Mouse (Mus musculus): ENCODE measurements at regions not wholly inside any gene's neighbourhood (a gene's known extent, or its start where the extent isn't known, plus 50 kb on each side); places are given as distances from the start of the nearest gene placed in this dataset.

- DNase-seq: no peak
Measured at GRCm38 (mm10) chr5:120318951-120319350, 112.5 kb upstream of the Lhx5 start.

DNA sequence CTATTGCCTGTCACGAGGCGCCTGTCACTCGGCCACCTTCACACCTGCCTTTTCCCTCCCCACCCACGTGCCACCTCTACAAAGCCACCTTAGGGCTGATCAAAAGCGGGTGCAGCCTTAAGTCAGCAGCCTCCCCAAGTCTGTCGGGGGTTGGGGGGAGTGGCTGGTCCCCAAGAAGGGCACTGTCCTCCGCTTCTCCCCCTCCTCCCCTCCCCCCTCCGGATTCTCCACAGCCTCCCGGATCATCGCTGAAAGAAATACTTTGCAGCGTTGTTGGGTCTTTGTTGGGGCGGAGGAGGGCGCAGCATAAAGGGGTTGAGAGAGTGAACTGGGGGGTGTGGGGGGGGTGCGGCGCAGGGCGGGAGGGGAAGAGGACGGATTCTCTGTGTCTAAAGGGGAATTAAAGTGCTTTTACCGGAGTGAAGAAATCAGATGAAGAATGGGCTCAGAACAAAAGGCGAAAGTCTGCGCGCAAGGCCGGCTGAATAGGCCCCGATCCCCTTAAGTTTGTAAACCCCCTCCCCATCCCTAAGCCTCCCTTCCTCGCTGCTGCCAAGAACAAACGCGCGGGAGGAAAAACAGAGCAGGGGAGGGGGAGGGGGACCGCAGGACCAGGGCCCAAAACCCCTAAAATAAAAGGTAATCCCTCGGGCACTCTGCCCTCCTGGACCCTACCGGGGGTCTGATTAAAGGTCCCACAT, 109.3 kb upstream of the Lhx5 start:
- DNase-seq: no peak

GRCm38 (mm10) chr5:120322732-120323316, 108.7 kb upstream of the Lhx5 start:
- DNase-seq: no peak

GRCm38 (mm10) chr5:120324111-120324510, 107.4 kb upstream of the Lhx5 start:
- DNase-seq: no peak

GRCm38 (mm10) chr5:120325386-120325910, 106.1 kb upstream of the Lhx5 start:
- DNase-seq: peak; percentile 45

GRCm38 (mm10) chr5:120332030-120332429, 99.5 kb upstream of the Lhx5 start:
- no peak for DNase-seq

DNA sequence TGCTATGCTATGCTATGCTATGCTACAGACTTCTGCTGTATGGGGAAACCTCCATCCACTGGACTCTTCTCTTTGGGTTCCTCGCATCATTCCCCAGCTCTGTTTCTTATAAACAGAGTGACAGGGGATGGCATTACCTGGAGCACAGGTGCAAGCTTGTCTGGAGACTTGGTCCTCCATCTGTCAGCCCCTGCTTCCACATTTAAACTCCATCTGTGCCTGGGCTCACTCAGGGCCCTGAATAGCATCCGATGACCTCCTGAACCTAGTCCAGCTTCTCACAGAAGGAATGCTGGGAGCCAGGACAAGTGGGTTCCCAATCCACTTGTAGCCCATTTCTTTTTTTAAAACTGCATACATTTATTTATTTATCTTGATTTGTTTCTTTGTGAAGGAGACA, 92.3 kb upstream of the Lhx5 start:
- DNase-seq: no peak

DNA sequence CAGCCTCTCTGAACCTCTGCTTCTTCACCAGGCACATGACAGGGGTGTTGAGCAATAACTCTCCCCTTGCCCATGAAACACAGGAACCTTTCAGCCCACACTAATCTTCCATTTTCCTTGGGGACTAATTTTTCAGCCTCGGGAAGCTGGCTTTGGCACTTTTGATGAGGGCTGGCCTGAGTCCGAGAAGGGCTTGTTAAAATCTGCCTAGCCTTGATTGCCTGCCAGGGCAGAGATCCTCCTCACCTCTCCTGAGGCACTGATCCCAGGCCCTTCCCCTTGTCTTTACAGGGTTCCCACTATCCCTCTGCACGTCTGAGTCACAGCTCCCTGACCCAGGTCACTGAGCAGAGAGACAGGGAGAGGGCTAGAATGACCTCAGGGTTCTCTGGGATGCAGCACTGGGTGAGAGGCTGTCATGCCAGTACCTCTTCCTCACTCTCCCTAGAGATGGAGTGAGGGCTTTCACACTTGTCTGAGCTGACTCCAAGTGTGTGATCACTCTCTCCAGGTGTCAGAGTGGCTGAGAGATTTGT, 90.7 kb upstream of the Lhx5 start:
- no peak for DNase-seq

DNA sequence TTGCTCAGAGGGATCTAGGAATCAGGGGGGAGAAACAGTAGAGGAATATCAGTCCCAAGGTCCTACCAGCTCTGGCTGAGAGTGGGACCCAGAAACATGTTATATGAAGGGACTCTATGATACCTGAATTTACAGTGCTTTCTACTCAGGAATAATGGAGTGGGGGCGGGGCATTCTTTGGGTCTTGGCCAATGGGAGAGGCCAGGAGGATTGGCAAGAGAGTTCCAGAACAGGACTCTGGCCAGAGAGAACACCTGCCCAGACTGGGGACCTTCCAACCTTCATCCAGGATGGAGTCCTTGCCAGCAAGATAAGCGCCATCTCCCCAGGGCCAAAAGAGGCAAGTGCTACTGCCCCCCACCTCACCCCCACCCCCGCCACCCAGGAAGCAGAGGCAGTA, 81.0 kb upstream of the Lhx5 start:
- no peak for DNase-seq

DNA sequence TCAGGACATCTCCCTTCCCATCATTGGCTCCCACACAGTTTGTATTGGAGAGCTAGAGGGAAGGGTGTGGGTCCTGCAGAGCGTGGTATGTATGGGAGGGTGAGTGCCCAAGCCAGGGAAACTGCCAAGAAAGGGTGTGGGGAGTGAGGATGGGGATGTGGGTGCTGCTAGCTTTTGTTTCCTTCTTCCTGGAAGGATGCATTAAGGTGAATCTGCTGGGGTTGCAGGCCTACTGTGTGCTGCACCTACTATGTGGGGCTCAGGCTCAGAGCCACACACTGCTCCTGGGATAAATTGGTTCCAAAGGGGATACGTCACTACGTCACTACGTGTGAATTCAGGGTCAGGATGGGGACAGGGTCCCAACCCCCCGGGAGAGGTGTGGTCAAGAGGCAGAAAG, 79.7 kb upstream of the Lhx5 start:
- DNase-seq: no peak

GRCm38 (mm10) chr5:120353657-120354056, 77.8 kb upstream of the Lhx5 start:
- DNase-seq: no peak

- no peak for DNase-seq
Measured at GRCm38 (mm10) chr5:120356950-120357349, 74.5 kb upstream of the Lhx5 start.

DNA sequence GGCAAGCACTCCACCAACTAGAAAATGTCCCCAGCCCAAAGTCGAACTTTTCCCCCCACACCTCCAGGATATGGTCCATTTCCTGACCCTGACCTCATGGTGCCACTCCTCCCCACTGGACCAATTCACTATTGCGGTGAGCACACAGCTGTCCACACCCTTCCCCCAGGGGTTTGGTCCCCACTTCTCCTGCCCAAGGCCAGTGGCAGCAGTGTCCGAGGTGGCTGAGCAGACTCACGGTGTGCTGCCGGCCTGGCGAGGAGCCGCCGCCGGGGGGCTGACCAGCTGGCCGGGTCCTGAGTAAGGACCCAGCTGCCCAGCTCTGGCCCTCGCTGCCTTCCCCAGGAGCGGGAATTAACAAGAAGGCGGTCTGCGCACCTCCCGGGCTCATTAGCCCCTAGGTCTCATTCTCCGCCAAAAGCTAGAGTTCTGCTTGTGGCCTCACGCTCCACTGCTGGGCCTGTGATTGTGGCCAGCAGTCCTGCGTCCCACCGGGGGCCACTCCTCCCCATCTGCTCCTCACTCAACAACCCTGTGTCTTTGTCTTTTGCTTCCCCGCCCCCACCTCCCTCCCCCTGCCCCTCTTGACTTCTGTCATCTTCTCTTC, 73.3 kb upstream of the Lhx5 start:
- DNase-seq: no peak

DNA sequence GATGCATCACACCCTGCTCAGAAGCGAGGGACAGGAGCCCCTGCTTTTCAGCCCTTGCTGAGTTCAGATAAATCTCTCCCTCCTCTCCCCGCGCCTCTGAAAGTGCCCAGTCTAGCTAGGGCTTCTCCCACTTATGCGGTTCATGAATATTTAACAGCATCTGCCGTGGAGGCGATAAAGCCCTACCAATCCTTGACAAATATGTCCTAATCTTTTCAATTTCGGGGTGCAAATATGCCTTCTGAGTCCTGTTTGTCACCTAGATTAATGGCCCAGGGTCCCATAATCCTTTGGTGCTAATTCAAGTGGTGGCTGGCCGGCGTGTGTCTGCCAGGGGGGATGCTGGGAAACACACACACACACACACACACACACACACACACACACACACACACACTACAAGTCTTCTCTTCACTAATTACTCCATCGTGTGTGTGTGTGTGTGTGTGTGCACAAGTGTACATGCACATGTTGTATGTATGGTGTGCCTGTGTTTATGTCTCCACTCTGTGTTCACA, 65.5 kb upstream of the Lhx5 start:
- DNase-seq: no peak

GRCm38 (mm10) chr5:120368797-120369196, 62.7 kb upstream of the Lhx5 start:
- no peak for DNase-seq

DNA sequence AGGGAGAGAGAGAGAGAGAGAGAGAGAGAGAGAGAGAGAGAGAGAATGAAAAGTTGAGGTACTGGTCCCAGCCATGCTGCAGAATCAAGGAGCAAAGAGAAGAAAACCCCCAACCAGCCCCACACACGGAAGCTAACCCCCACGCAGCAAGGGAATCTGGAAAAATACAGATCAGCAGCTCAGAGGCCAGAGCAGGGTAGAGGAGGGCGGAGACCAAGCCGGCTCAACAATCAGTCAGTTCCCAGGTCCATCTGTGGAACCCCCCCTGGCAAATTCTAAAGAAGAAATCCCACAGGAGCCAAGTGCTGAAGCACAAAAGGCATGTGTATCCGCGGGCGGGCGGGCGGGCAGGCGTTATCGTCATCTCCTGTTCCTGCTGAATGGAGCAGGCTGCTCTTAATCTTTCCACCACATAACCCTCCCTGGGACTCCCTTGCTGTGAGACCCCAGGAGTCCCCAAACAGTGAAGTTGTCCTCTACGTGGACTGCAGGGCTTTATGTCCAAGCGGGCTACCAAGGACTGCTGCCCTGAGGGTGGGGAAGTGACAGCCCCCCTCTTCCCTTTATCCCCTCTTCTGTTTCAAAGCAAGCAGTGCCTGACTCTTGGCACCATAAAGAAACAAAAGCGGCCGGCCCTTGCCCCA, 60.2 kb upstream of the Lhx5 start:
- DNase-seq: no peak

DNA sequence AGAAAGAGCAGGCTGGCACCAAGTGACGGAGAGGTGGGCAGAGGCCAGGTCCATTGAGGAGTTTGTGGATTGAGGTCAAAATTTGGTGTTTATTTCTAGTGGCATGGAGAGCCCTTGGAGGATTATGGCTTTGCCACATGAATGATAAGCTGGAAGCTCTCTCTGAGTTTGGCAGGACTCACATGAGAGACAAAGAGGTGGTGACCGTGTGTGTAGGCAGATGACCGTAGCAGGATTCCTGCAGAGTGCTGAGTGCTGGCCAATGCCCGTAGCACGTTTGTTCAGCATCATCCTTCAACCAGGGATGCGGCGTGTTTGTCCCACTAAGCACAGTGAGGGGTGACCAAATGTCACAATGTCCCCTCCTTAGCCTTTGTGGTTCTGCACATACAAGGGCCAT, 58.1 kb upstream of the Lhx5 start:
- no peak for DNase-seq

All from lung, postnatal 14 days (tissue).